Mouse (Mus musculus) cerebellum, adult 2 months (tissue): ENCODE measurements at regions not wholly inside any gene's neighbourhood (a gene's known extent, or its start where the extent isn't known, plus 50 kb on each side); places are given as distances from the start of the nearest gene placed in this dataset.

ENCODE experiments used
- CTCF ChIP-seq: fragments of 200-500 bp; IDR thresholded peaks from 2 replicates; pipeline ENCODE4 v1.5.1; 2011; ENCODE audit warnings: low read depth, mild to moderate bottlenecking, control low read depth, low read length, moderate library complexity, borderline replicate concordance; ENCODE audit not compliant: insufficient read depth
- POLR2A ChIP-seq: fragments of 200-500 bp; IDR thresholded peaks from 2 replicates; pipeline ENCODE4 v1.6.1; 2011; ENCODE audit warnings: low read length, control low read depth, borderline replicate concordance; ENCODE audit not compliant: insufficient read depth

GRCm38 (mm10) chr16:5419467-5419866, 163.7 kb upstream of the Eef2kmt start:
- TF ChIP-seq POLR2A (no peak), CTCF (no peak)
